Mouse (Mus musculus): Measurements from ENCODE around the gene Lyz1.
"Not testable (repeated sequence)": the region's sequence is repeated elsewhere in the genome, so short reads cannot be mapped to it uniquely, and the experiment has no call there.

The Lyz1 gene

GRCm38 (mm10) chr10:117292671-117293070 is at the start of gene Lyz1:
Gene Lyz1, minus strand, starts transcription at chr10:117292868.
- DNase-seq: no peak

GRCm38 (mm10) chr10:117342406-117342805 is 49.7 kb upstream of the Lyz1 start:
- no peak for DNase-seq

DNA sequence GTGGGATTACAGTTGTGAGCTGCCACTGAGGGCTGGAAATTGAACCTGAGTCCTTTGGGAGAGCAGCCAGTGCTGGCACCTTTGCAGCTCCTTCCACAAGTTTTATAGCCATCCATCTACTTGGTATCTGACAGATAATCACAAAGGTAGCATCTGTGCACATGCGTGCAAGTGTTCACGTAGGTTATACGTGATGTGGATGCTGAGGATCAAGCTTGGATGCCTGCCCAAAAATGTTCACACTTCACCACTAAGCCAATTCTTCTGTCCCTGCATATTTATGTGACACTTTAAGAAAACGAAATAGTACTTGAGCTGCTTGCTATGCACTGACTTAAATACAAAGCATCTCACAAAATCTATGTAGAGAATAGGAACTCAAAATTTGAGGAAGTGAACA is 48.4 kb upstream of the Lyz1 start:
- no peak for DNase-seq

- DNase-seq: no peak
Observed at GRCm38 (mm10) chr10:117339241-117339640, 46.6 kb upstream of the Lyz1 start.

GRCm38 (mm10) chr10:117337946-117338345 is 45.3 kb upstream of the Lyz1 start:
- no peak for DNase-seq

GRCm38 (mm10) chr10:117335649-117336048 is 43.0 kb upstream of the Lyz1 start:
- DNase-seq: no peak

DNA sequence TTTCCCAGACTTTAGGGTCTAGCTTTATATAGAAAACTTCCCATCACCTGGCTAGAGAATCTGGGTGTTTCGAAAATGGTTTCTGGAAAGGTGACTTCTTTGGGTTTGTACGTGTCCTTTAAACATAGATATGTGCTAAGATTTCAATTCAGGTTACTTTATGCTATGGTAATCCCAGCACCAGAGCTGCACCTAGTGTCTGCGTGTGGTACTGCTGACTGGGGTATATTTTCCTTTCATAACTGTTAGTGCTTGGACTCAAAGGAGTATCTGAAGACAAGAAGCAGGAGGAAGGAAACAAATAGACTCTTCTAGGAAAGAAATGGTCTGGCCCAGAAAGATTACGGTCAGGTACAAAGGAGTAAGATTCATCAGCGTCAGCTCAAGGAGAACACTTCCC is 37.9 kb upstream of the Lyz1 start:
- DNase-seq: peak; percentile 47 to 52

DNA sequence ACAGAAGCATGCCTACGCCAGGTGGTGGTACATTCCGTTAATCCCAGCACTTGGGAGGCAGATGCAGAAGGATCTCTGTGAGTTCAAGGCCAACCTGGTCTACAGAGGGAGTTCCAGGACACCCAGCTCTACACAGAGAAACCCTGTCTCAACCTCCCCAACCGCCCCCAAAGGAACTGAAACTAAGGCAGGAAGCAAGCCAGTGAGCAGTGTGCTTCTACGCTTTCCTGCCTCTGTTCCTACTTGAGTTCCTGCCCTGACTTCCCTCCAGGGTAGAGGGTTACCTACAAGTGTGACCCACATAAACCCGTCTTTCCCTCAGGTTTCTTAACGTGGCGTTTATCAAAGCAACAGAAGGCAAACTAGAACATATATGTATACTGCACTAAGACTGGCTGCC is 31.1 kb upstream of the Lyz1 start:
- DNase-seq: peak; percentile 60 to 67

DNA sequence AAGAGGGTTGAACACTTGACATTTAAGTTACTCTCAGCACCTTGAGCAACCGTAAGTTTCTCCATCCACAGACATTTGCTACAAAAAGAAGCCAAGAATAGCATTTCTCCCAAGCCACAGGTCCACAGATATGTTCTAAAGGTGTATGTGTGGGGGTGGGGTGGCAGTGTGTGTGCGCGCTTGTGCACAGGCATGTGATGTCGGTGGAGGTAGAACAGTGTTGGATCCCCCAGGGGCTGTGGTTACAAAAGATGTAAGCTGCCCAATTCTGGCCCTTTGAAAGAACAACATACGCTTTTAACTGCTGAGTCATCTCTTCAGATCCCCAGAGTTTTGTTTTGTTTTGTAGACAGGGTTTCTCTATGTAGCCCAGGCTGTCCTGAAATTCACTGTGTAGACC is 30.0 kb upstream of the Lyz1 start:
- peak in 1 of 2 experiments; percentile 26 for DNase-seq

- no peak for DNase-seq
Observed at GRCm38 (mm10) chr10:117320571-117320981, 27.9 kb upstream of the Lyz1 start.

DNA sequence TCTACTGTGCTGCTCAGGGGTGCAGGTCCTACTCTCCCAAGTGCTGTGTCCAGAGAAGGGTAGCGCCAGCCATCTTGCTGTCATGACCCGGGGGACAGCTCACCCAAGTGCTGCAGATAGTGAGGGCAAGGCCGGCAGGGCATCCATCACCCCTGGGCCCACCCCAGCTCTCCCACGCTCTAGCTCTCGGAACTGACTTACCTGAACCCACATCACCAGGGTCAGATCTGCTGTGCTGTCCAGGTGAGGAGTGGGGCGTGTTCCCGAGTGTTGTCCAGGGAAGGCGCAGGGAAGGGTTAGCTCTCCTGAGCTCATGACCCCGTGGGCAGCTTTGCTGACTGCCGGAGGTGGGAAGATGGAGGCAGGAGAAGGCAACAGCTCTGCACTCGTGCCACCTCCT is 23.7 kb upstream of the Lyz1 start:
- no peak for DNase-seq

DNA sequence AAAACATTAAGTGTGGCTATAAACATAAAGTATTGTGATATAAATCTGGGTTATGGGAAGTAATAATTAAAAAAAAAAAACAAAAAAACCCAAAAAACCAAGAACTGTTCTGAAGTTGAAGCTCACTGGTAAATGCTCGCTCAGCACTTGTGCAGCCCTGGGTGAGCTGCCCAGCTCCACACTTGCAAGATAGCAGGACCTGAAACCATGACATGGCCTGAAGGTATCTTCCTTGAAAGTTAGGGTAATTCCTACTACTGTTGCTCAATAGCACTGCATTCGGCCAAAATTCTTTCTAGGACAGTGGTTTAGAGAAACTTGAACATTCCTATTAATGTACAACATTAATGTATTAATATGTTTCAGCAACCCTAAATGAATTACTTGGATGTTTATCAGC is 20.5 kb upstream of the Lyz1 start:
- no peak for DNase-seq

DNA sequence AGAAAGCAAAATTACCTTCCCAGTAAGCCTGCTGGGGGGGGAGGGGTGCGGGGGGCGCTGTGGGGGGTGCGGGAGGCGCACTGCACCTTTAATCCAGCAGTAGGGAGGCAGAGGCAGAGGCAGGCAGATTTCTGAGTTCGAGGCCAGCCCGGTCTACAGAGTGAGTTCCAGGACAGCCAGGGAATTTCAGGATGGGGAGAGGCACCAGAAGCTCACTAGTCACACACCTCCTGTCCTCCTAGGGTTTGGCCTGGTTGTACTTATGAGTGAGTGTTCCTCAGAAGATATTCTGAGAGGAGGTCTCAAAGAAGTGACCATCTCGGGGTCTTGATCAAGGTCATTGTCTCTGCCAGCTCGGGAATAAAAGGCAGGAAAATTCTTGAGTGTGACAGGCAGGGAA is 19.5 kb upstream of the Lyz1 start:
- no peak for DNase-seq

GRCm38 (mm10) chr10:117304371-117304770 is 11.7 kb upstream of the Lyz1 start:
- DNase-seq: no peak

DNA sequence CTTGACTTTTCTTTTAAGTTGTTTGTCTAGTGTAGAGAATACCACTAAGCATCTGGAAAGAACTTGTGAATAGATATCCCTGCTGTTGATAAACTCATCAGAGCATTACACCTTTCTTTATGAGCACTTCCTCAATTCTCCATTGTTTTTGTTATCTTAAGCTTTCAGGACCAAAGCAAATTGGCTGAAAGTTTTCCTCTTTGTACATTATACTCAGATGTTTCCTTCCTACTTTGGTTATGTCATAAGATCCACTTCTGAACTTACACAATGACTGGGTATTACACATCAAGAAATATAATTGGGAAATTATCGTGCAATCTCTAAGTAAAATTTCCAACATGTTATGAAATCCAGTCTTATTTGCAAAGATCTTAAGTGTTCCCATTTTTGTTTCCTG is 9.0 kb upstream of the Lyz1 start:
- no peak for DNase-seq

DNA sequence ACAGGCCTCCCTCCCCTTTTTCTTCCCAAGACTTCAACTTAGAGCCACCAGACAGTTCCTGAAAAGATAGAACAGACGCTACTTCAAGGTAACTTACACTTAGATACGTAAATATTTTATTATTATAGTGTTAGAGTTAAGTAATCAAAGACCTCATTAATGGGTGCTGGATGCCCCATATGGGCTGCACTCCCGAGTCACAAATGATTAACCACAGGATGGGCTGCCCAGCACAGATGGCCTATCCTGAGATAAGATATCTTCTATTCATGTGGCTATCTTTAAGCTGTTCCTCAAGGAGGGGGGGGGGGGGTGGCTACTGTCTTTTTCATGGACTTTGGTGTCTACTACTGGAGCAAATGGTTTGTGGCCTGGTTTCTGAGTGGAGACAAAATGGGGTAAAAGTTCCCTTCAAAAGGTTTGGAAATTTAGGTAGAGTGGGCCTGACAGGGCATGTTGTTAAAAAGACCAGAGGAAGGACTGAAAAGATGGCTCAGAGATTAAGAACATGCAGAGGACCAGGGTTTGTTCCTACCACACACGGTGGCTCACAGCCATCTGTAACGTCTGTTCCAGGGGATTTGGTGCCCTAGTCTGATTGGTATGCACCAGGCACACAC is 7.3 kb upstream of the Lyz1 start:
- DNase-seq: no peak

DNA sequence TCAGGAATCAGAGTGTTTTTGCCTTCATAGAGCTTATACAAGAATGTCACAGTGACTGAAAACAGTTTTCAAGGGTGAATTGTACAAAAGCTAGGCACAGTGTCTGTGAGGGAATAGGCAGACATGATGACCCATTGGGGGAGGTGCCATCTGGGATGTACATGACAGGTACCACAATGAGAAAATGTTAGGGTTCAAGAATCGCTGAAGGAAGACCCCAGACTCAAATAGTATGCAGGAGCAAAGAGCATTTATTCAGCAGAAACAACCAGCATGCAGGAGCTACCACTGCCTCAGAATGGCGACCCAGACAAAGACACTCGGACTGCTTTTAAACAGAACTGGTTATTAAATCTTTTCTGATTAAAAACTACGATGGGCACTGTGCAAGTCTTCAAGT is 6.4 kb upstream of the Lyz1 start:
- DNase-seq: no peak

DNA sequence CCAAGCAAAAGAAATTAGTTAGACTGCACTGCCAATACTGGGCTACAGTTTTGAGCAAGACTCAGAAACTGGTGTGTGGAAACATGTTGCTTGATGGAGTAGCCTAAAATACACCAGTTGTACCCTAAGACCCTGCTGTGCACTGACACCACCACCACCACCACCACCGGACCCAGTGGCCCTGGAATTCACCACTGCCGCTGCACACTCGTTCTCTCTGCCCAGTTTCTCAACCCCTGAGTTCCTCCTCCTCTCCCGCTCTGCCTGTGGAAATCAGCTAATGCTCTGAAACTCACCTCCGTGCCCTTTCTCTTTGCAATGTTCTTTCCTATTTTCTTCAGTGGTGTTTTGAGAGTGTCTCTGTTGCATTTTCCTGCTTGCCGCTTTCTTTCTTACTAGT is 5.7 kb upstream of the Lyz1 start:
- no peak for DNase-seq

DNA sequence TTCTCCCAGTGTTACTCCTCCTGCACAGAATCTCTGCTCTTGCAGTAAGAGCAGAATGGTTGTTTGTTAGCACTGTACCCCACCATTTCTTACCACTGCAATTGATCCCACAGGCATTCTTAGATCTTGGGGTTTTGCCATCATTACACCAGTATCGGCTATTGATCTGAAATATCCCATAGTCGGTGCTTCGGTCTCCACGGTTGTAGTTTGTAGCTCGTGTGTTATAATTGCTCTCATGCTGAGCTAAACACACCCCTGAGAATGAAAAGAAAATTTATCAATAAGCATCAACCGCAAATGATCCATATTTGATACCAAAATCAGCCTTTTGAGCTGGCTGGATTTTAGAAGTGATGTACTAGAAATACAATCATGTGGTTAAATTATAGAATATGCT is 1.7 kb downstream of the Lyz1 start:
- DNase-seq: not testable (repeated sequence)

- no peak for DNase-seq
Observed at GRCm38 (mm10) chr10:117290046-117290870, 2.4 kb downstream of the Lyz1 start.

DNA sequence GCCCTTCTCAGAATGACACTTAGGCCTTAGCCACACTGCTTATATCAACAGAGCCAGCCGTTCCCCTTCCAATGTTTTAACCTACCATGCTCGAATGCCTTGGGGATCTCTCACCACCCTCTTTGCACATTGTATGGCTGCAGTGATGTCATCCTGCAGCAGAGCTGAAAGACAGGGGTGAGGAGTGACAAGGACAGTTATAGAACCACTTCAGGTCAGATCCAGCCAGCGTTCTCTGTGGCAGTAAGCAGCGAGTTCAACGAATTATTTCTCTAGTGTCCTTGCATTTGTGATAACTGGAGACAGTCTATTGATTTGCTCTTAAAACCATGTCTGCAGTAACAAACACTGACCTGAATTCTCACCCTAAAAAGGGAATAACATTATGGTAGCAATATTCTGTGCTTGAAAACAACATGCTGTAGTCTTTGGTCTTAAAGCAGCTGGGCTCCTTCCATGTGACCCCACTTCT is 3.6 kb downstream of the Lyz1 start:
- DNase-seq: not testable (repeated sequence)

GRCm38 (mm10) chr10:117288197-117289033 is 4.3 kb downstream of the Lyz1 start:
- no peak for DNase-seq

DNA sequence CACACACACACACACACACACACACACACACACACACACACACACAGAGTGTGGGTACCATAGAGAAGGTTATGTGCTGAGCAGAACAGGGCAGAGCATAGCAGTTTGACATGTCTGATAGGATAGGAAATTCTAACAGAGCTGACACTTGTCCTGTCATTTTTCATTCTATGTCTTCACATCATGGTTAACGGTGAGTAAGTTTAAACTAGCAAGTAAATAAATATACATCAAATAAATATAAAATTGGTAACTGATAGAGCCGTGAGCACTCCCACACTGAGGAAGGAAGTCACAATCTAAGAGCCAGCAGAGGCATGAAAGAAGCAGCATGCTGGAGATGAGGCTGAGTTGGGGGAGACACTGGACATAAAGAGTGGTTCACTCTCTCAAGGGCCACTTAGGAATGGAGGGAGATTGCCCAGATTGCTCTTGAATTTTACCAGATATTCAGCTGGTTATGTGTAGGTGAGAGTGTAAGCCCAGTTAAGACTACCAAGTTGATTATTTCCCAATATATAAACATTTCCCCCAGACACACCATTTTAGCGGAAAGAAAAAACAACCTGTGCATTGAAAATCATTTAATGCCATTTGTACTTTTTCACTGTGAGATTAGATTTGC is 5.3 kb downstream of the Lyz1 start:
- no peak for DNase-seq
